ENCODE assay signal across 8 mouse cellular contexts in genomic region chr16:93884086-93884721, GRCm38 (mm10). TPM values are rescaled to one million over a fixed set of nuclear protein-coding genes. Genes with fewer than 3 reads are reported as not detected.
A peak's percentile ranks its signal among the peaks of the same experiment; 100 is the strongest.
DNase-seq lines count a peak whose midpoint lies in the region; ATAC-seq and TF ChIP-seq lines count a peak whose summit lies in the region.

No protein-coding gene starts in this region.

- under 1% methylated on average over 42 of the region's 43 CpGs for WGBS in heart, embryonic 11.5 days (ENCODE audit: insufficient replicate concordance)
- WGBS in midbrain, embryonic 14.5 days = under 1% methylated on average over 43 of the region's 43 CpGs

- H3K27ac ChIP-seq in ES-E14 (ENCODE audit: insufficient read depth, low read depth, low read length, poor library complexity, severe bottlenecking) = peak overlapping the region; percentile 11; the same call in 1 of the 2 replicates
- H3K27ac ChIP-seq in heart, embryonic 11.5 days (ENCODE audit: low read depth, low read length) = 0 out of 2 replicates have a peak overlapping the region, but pooled peaks have one; percentile 29
- no peak overlapping the region for H3K27ac ChIP-seq in midbrain, embryonic 14.5 days (replicated peaks; ENCODE audit: low read depth, low read length)

- peak; percentile 46; the same call in 1 of the 2 replicates for ATAC-seq in heart, embryonic 11.5 days (replicated peaks; ENCODE audit: insufficient number of reproducible peaks, low FRiP score, low TSS enrichment)
- ATAC-seq in midbrain, embryonic 14.5 days (ENCODE audit: low FRiP score, low TSS enrichment) = peak; percentile 76; the same call in 1 of the 2 replicates

- H3K4me1 ChIP-seq in ES-E14 (ENCODE audit: control insufficient read depth in 2 of 2, insufficient read depth in 2 of 2, low read length in 2 of 2, poor library complexity in 1 of 2) = no peaks in the 10 kb centered on the region; a peak in 1 of 4 replicates
- peaks cover 15% of the 10 kb centered on the region for H3K4me1 ChIP-seq in heart, embryonic 11.5 days (ENCODE audit: control insufficient read depth, insufficient read depth, low read length)
- H3K4me1 ChIP-seq in midbrain, embryonic 14.5 days (ENCODE audit: control insufficient read depth, insufficient read depth, low read length) = no peaks in the 10 kb centered on the region

- H3K4me2 ChIP-seq in heart, embryonic 11.5 days = peak overlapping the region; percentile 91
- H3K4me2 ChIP-seq in midbrain, embryonic 14.5 days (ENCODE audit: low read length) = peak overlapping the region; percentile 93

- H3K9ac ChIP-seq in ES-E14 (ENCODE audit: insufficient read depth, low read depth, low read length, poor library complexity, severe bottlenecking) = peak overlapping the region; percentile 89
- H3K9ac ChIP-seq in heart, embryonic 11.5 days (ENCODE audit: low read depth, low read length) = peak overlapping the region; percentile 83
- peak overlapping the region; percentile 51 for H3K9ac ChIP-seq in midbrain, embryonic 14.5 days (replicated peaks; ENCODE audit: low read length)

- H3K27me3 ChIP-seq in heart, embryonic 11.5 days (ENCODE audit: control insufficient read depth, insufficient read depth, low read length) = no peaks in the 10 kb centered on the region
- H3K27me3 ChIP-seq in midbrain, embryonic 14.5 days (ENCODE audit: control insufficient read depth, insufficient read depth, low read length) = no peaks in the 10 kb centered on the region

- peak overlapping the region; percentile 83 to 98 for H3K4me3 ChIP-seq in ES-E14 (ENCODE audit: insufficient read depth in 1 of 2, low read depth in 1 of 2, low read length in 2 of 2, poor library complexity in 1 of 2, severe bottlenecking in 1 of 2)
- H3K4me3 ChIP-seq in heart, embryonic 11.5 days (ENCODE audit: low read depth, low read length) = peak overlapping the region; percentile 90
- H3K4me3 ChIP-seq in midbrain, embryonic 14.5 days (replicated peaks; ENCODE audit: low read depth, low read length) = peak overlapping the region; percentile 68

- H3K9me3 ChIP-seq in ES-E14 (ENCODE audit: control insufficient read depth, insufficient read depth, low read depth, low read length) = no peaks in the 10 kb centered on the region
- H3K9me3 ChIP-seq in heart, embryonic 11.5 days (replicated peaks; ENCODE audit: control insufficient read depth, low read length) = no peaks in the 10 kb centered on the region
- no peaks in the 10 kb centered on the region for H3K9me3 ChIP-seq in midbrain, embryonic 14.5 days (ENCODE audit: control insufficient read depth, low read length)

- peak; percentile 31 for DNase-seq in adrenal gland, adult 2 months
- DNase-seq in adrenal gland, postnatal 25 days = no peak
- DNase-seq in ES-E14 (ENCODE audit: low read depth, low spot score) = no peak
- DNase-seq in cerebellum, postnatal 36 days = peak; percentile 21 to 28
- DNase-seq in kidney, postnatal 25 days = peak; percentile 38 to 67
- DNase-seq in midbrain, embryonic 14.5 days = peak; percentile 62
- DNase-seq in layer of hippocampus, postnatal 25 days (ENCODE audit: extremely low spot score in 1 of 2, low spot score in 1 of 2) = no peak

- in situ Hi-C loops in ES-E14 (cut with MboI; ENCODE audit: low sequenced_read_pairs in 2 of 2, unreplicated experiment in 2 of 2) = no loop called here

- H3K36me3 ChIP-seq in ES-E14 (ENCODE audit: control insufficient read depth, insufficient read depth, low read length, poor library complexity, severe bottlenecking) = peaks cover 20% of the 10 kb centered on the region
- H3K36me3 ChIP-seq in heart, embryonic 11.5 days (ENCODE audit: control insufficient read depth, insufficient read depth, low read length) = peaks cover 7% of the 10 kb centered on the region; the same call in 1 of the 2 replicates
- 0 out of 2 replicates have a peak, but pooled peaks cover 5% of the 10 kb centered on the region for H3K36me3 ChIP-seq in midbrain, embryonic 14.5 days (ENCODE audit: control insufficient read depth, insufficient read depth, low read length)

TF ChIP-seq in ES-E14, 5 proteins besides CTCF, POLR2A, EP300 and RAD21:
- TF ChIP-seq ZNF384 (IDR thresholded peaks at IDR 0.05; ENCODE audit: low read depth, low read length) (no peak), ZC3H11A (IDR thresholded peaks at IDR 0.05; ENCODE audit: borderline replicate concordance, low read depth, low read length) (no peak), CHD2 (IDR thresholded peaks at IDR 0.05; ENCODE audit: low read depth, low read length) (no peak), MAFK (IDR thresholded peaks at IDR 0.05; ENCODE audit: insufficient read depth, low read depth, low read length) (no peak), HCFC1 (IDR thresholded peaks at IDR 0.05; ENCODE audit: borderline replicate concordance, insufficient read depth, low read length) (no peak)

RNA-seq across cellular contexts. Expression of gene Chaf1b, which starts 0.5 kb away (rescaled TPM):
- 1 to 10 TPM; 2.0 to 2.1 TPM for total RNA-seq in adrenal gland, adult 2 months (2021)
- 0.90 and 1.5 TPM in 2 replicates for polyA plus RNA-seq in adrenal gland, adult 2 months (2012; rRNA removed)
- 6.9 and 7.2 TPM in 2 replicates for total RNA-seq in adrenal gland, postnatal 25 days (2021)
- 39.5 and 44.2 TPM in 2 replicates for total RNA-seq in ES-E14 (2012; rRNA removed)
- 62.3 and 66.9 TPM in 2 replicates for polyA plus RNA-seq in heart, embryonic 11.5 days (2014; fragmentation: Nextera tagmentation; extraction: Ambion mirVana)
- polyA plus RNA-seq in midbrain, embryonic 14.5 days (2014; fragmentation: Nextera tagmentation; extraction: Ambion mirVana) = 17.3 and 22.1 TPM in 2 replicates
- 1 to 10 TPM; 1.8 to 2.2 TPM for total RNA-seq in layer of hippocampus, postnatal 25 days (2021)

RNA-seq across cellular contexts. Expression of gene Morc3, which starts 52.3 kb away (rescaled TPM):
- 10 to 100 TPM; 28.0 to 30.9 TPM for total RNA-seq in adrenal gland, adult 2 months (2021)
- polyA plus RNA-seq in adrenal gland, adult 2 months (2012; rRNA removed) = 1.4 and 1.5 TPM in 2 replicates
- total RNA-seq in adrenal gland, postnatal 25 days (2021) = 35.5 and 44.5 TPM in 2 replicates
- total RNA-seq in ES-E14 (2012; rRNA removed) = 90.3 and 98.4 TPM in 2 replicates
- 22.8 and 25.3 TPM in 2 replicates for polyA plus RNA-seq in heart, embryonic 11.5 days (2014; fragmentation: Nextera tagmentation; extraction: Ambion mirVana)
- polyA plus RNA-seq in midbrain, embryonic 14.5 days (2014; fragmentation: Nextera tagmentation; extraction: Ambion mirVana) = 36.6 and 37.1 TPM in 2 replicates
- total RNA-seq in layer of hippocampus, postnatal 25 days (2021) = 10 to 100 TPM; 29.2 to 29.9 TPM

Comparison
In these comparisons a context has a peak if more than half of its experiments do, and no peak if none do; other contexts are left out.
1. DNase-seq: peak in adrenal gland, adult 2 months (single experiment), cerebellum, postnatal 36 days (2 of 2), kidney, postnatal 25 days (2 of 2) and midbrain, embryonic 14.5 days (single experiment); none in adrenal gland, postnatal 25 days (single experiment), ES-E14 (single experiment) and layer of hippocampus, postnatal 25 days (0 of 2).
2. Peak in every context shown above with its lines, with median percentiles within 50 percentile points of each other: H3K4me3 ChIP-seq and H3K9ac ChIP-seq.